Mouse (Mus musculus): Measurements from ENCODE around the gene Uck2.
A peak's percentile ranks its signal among the peaks of the same experiment; 100 is the strongest.

Uck2 gene

DNA sequence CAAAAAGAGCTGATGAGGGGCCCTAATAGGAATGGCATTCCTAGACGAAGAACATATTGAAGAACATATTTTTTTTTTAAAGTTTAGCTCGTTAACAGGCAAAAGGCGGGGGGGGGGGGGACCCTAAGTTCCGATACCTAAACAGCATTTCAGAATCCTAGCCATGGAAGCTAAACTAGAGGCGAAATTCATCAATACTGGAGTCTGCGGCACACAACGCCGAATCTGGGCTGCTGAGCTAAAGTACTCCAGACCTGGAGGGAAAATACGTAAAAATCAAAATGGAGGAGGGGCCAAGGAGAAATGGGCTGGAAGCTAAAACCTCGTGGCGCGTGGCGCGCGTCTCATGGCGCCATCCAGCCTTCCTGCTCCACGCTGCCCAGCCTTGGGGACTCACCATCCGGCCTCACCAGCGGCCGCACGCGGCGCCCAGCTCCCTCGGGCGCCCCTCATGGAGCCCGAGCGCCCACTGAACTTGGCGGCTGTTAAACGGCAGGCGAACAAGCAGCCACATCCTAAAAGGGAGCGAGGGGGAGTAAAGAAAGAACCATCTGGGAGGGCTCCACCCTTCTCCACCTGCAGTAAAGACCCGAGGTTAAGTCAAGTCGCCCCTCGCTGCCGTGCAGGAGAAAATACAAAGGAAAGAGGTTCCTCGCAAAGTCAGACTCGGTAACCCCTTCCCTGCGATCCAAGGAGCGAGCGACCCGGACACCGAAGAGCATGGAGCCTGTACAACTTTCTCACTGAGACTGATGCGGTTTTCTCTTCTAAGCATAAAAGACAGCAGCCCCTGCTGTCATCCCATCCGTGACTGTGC lies 1.5 kb downstream of the Uck2 start:
- peak; percentile 65 for DNase-seq

DNA sequence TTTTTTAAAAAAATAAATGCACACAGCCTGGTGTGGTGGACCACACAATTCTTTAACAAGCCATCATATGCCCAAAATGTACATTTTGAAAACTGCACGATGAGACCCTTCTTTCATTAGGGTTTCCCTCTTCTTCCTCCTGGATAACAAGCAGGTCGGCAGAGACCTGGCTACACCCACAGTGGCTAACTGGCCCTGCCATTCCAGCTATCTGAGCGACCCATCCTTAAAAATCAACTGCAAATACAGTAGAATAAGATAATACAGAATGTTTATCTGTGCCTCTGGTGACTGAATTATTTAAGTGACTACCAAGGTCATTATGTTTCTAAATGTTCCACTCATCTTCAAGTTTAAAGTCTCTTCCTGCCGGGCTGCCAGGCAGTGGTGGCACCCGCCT lies 2.4 kb downstream of the Uck2 start:
- DNase-seq, result no peak

DNA sequence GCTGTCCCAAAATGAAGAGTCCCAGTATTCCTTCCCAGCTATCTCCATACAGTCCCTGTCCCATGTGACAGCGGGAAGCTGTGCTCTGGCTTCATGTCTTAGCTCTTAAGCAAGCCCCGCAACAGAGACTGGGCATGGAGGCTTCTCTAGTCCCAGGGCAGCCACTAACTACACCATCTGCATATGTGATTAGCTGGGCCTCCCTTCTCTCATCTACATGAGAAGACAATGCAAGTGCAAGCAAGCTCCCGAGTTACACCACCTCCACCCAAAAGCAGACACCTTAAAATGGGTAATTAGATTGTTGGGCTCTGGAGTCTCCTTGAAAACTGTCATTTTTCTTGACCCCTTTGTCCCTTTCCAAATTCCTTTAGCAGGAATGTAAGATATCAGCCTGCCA lies 3.0 kb downstream of the Uck2 start:
- no peak for DNase-seq

DNA sequence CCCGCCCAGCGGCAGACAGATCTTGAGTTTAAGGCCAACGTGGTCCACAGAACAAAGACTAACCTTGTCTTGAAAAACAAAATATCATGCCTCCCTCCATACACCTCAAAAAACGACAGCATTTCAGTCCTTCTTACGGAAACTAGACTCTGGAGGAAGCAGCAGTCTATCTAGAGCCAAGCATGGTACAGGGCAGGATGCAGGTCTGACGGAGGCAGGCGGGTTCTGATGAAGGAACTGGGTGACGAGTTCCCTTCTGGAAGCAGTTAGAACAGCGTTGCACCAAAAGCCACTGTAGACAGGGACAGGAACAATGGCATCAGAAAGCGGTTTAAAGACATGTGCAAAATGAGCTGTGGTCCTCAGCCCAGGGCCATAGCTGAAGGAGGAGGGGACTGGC lies 5.1 kb downstream of the Uck2 start:
- no peak for DNase-seq

DNA sequence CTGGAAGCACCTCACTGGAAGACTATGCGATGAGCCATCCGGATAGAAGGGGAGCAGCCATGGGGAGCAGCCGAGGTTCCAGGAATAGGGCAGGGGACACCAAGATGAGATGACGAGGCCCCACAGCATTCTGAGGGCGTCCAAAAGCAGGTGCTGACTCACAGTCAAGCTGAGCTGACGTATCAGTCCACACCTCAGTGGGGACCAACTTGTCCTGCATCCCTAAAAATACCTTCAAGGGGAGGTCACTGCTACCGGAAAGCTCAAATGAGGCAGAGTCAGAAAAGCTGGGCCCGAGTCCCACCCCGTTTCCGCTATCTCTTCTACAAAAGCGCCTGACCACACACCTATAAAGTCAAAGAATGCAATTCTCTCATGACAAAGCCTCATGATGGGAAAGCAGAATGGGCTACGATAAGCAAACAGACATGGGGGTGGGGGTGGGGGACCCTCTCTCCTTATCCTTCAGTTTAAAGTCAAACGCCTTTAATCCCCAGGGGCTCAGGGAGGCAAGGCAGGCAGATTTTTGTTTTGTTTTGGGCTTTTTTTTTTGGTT lies 5.9 kb downstream of the Uck2 start:
- DNase-seq, result no peak

DNA sequence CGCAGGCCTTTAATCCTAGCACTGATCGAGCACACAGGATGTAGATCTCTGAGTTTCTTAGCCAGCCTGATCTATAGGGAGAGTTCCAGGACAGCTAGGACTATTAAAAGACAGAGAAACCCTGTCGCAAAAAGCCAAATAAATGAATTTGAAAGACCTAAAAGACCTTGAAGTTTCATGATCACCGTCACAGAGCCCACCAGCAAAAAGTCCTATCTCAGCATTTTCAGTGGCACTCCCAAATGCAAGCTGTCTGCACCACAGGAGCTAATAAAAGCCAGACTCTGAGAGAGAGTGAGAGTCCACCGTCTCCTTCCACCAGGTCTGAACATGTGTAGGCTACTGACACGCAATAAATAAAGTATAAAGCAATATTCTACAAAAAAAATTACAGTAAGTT lies 6.7 kb downstream of the Uck2 start:
- DNase-seq, result no peak

DNA sequence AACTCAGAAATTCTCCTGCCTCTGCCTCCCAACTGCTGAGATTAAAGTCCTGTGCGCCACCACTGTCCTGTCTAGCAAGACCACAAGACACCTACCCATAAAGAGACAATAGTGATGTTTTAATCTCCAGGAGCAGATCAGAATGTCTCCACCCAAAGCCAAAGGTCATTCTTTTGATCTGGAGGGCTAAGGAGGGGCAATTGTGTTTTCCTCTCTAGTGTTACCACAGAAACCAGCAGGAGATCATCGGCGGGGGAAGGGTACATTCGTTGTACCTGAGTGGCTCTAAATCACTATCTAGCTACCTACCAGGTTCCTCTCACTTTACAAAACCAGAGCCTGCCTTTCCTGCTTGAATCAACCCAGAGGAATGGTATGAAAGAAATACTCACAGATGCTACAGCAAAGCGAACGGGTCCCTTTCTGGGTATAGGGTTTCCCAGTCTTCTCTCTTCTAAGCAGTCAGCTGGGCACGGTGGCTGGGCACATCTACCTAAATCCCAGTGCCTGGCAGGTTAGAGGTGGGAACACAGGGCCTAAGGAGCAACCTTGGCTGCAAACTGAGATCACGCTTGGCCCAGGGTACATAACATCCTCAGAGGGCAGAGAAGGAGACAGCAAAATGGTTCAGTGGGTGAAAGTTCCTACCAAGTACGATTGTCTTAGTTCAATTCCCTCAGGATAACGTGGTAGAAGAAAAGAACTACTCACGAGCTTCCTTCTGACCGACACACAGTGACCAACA lies 10.3 kb downstream of the Uck2 start:
- DNase-seq, result no peak

DNA sequence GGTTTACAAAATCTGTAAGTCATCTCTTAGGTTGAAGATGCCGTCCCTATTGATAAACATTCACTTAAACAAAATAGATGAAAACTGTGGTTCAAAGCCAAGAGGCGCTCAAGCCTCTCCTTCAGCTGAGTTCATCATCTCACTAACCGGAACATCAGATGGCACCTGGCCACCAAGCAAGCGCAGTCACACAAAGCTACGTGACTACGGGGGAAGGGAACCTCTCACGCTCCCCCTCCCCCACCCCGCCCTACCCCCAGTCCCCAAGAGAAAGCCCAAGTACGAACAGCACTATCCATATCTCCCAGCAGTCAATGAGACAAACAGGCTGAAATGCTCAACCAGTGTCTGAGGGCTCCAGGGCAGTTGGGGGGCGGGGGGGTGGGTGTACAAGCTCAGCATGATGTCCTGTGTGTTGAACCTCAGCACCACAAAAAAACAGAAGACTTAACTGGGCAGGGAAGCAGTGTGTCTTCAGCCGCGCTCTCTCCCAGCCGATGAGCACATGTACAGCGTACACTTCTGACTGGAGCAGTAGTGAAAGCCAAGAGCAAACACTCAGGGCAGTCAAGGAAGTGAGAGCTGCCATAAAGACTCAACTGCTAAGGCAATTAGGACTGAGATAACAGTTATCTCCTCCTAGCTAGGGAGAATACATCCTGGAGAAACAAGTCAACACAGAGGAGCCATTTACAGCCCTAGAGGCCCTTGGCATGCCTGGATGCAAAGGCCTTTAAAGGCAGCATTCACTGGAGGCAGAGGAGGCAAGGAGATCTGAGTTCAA lies 11.5 kb downstream of the Uck2 start:
- no peak for DNase-seq

DNA sequence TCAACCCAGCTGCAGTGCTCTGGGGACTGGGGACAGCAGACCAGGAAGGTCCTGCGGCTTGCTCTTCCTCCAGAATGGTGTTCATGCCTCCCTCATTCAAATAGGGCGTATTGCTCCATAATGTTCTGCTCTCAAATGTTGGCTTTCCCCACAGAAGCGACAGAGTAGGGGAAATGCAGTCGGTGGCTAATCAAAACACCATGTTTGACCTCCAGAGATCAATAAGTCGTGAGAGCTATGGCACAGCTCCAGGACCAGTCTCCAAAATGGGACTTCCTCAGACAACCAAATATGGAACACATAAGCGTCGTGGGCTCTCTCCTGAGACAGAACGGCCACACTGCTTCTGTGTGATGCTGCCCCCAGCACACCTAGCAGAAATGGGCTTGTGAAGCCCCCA lies 13.3 kb downstream of the Uck2 start:
- no peak for DNase-seq

DNA sequence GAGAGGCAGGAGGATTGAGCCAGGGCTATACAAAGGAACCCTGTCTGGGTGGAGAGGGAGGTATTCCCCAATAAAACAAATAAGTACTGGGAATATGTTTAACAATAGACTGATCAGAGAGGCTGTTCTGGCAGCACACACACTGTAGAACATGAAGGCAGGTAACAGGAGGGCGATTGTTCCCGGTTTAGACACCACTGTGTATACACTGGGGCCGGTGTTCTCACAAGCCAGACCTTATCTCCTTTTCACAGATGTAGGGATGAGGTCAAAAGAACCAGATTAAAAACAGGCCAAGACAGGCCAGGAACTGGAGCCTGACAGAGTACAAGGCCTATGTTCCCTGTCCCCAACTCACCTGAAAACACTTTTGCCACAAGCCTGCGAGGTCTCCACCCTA lies 13.8 kb downstream of the Uck2 start:
- no peak for DNase-seq

DNA sequence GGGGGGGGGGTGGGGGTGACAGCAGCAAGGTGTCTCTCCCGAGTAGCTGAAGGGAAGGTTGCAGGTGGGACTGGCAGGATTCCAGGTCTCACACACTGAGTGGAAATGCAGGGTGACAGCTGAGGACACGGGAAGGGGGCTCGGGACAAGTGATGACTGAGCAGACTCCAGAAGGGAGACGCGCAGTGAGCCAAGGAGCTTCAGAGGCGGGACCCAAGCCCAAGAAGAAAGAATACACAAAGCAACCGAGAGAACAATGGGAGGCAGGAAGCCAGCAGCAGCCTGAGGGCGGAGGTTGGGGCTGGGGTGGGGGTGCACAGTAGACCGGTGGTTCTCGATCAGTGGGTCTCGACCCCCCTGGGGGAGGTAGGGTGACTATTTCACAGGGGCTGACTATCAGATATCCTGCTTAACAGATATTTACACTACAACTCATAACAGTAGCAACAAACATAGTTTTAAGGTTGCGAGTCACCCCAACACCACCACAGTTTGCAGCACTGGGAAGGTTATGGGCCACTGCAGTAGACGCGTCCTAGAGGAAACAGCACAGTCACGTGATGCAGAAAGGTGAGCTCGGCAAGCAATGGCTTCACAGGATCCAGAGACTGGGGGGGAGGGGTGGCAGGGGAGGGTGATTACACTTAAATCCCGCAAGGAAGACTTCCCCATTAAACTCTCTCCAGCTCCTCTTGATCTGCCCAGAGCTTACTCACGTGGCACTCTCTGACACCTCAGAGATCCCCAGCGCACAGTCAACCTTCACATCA lies 14.6 kb downstream of the Uck2 start:
- DNase-seq, result peak; percentile 38

DNA sequence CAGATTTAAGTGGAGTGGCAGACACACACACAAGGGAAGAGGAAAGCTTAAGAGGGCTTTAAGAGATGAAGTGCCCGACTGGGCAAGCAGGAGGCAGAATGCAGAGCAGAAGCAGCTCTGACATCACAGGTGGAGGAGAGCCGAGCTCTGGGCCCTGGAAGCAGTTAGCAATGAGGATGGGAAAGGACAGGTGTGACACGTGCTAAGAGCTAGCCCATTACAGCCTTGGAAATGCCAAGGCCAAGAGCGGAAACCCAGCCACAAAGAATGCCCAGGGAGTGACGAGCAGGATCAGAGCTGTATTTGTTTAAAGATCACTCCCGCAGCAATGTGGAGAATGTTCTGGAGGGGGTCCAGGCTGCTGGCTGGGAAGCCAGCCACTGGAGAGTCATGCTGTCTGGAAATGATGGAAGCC lies 15.3 kb downstream of the Uck2 start:
- peak; percentile 71 for DNase-seq

DNA sequence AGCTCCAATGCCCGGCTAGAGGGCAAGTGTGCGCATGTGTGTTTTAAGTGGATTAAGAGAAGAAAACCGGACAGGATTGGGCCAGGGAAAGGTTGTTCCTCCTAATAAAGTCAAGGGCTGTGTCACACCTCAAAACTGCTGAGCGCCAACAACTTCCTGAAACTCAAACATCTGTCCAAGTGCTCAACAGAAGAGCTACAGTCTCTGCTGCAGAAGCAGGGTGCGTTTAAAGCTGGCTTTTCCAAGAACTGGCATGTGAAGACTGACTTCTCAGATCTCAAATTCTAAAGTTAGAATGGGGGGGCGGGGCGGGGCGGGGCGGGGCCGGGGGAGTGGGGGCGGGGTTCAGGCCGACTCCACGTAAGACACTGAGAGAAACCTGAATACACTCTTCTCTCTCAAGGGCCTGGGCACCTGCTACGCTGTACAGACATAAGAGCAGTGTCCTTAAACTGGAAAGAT lies 15.7 kb downstream of the Uck2 start:
- DNase-seq, result no peak

DNA sequence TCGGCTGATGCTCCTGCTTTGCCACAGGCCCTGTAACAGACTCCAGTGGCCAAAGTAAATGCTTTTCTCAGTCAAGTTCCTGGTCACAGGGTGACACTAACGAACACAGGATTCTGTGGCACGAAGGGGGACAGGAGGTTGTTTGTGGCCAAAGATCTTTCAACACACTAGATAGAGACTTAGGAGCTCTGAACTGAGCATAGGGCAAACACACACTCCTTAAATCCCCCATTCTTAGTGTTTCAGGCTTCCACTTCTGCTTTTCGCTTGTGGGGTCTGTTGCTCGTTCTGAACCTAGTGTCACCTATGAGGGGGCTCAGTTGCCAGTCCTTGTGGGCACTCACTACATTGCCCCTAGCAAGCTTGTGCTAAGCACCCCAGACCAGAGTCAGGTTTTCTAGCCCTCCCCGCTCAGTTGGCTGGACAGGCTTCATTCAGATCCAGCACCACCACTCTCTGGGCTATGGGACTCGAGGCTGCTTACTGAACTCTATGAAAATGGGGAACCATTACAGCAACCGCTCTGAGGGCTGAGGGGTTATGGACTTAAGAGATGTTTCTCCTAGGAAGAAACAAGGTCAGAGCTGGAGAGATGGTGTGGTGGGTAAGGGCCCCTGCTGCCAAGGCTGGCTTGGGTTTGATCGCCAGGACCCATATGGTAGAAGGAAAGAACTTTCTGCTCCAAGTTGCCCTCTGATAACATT lies 16.6 kb downstream of the Uck2 start:
- DNase-seq, result no peak

DNA sequence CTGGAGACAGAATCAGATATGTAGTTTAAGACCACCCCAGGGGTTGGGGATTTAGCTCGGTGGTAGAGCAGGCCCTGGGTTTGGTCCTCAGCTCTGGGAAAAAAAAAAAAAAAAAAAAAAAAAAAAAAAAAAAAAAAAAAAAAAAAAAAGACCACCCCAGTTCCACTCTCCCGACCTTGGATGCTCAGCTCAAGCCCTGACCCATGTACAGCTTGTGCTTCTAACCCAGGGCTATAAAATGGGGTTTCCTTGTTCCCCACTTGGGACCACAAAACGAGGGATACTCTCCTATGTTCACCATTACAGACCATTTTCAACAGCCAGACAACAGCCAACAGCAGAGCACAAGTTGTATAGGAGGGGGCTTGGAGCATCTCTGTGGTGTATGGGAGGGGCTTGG lies 18.4 kb downstream of the Uck2 start:
- DNase-seq, result no peak

DNA sequence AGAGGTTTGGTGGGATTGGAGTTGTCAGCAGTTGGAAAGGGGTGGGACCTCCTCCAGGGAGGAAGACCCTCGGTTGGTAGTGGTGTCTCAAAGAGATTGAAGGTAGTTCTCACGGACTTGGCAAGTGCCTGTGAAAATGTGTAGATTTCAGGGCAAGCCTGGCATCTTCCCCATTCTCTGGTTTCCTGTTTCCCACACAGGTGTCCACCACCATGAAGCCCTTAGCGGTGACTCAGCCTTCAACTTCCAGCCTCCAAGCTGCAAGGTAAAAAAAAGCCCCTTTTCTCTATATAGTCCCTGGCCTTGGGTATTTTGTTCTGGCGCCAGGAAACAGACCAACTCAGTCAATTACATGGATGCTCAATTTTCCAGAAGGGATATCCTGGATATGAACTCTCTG lies 19.8 kb downstream of the Uck2 start:
- no peak for DNase-seq

DNA sequence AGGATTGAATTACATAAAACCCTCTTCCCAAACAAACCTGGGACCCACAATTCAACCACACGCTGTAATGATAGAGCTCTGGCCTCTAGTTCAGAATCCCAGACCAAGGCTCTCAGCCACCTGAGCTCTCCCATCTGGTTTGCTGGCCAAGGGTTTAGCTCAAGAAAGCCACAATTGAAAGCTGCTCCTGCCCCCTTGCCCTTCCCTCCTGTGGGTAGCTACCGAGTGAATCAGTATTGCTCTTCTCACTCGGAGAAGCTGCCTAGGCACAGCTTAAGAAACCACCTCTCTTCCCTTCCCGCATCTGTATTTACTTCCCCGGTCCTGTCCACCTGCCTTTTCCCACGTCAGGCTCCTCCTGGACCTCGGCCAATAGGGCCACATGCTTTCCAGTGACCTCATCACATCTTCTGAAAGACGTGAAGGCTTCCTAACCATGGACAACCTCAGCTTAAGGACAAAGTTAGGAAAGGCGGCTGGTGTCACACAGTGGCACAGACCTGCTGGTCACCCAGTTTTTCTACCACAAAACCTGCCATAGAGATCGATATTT lies 22.6 kb downstream of the Uck2 start:
- DNase-seq, result no peak

DNA sequence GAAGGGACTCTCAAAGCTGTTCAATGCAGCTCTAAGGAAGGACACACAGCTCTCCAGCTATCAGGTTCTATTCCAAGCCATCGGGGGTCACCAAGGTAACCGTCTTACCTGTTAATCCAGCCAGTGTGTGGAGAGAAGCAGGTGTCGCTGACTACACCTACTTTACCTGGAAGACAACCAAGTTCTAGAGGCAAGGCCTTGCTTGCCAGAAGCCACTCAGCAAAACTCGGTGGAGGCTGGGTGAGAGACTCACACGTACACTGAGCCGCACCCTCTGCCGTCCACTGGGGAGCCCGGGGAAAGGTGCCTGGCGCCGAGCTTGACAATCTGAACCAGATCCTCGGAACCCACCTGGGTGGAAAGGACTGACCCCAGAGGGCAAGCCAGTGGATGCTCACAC lies 23.4 kb downstream of the Uck2 start:
- DNase-seq, result no peak

DNA sequence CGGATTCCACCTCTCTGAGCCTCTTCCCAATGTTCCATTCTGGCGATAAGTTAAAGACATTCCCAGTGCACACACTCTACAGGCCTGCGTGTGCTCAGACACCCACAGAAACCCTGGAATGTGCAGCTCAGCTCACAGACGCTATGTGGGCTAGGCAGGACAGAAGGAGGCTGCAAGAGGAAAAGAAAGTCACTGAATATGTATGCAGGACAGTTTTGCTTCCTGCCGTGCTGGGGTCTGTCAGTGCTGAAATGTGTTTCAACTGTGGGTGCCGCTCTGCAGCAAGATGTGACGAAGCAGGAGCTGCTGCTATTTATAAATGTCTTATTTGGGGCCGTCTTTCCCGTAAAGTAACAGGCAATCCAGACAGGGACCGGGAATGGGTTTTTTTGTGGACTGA lies 25.4 kb downstream of the Uck2 start:
- peak; percentile 47 for DNase-seq

DNA sequence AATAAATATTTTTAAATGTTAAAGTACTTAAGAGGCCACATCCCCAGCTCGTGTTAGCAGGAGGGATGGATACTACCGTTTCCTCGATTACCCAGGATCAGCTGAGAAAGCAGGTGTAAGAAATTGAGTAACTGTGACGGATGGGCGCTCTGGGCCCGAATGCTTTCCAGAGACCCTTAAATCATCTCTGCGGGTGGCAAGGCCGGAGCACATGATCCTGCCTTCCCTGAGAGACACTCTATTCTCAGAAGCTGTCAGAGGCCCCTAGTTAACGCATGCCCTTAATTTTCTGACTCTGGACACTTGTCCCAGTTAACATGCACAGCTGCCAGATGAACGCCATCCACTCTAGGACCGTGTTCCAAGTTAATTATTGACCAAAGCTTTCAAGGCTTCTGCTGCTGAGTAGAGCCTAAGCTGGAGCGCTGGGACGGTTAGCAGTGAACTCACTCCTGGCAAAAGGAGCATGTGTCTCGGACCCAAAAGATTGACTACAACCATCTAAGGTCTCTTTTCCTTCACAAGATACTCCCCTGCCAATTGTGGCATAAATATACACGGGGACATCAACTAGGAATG lies 28.3 kb downstream of the Uck2 start:
- no peak for DNase-seq

DNA sequence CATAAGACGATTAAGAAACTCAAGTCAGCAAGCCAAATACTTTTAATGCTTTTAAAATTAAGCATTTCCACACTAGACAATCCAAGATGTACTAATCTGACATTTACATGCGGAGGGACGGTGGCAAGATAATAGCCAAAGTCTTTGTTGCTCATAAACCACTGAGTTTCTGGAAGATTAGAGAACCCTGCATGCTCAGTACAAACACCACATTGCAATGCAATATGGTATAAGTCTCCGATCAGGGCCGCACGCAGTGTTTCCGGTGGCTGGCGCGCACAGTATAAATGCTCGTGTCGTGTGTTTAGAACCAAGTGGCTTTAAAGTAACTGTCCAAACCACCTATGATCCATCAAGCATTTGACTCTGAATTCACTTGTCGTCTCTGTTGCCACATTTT lies 31.5 kb downstream of the Uck2 start:
- DNase-seq, result no peak
